Mouse (Mus musculus) mouse trophoblast stem cell (cell line): ENCODE data around the gene Fn3k.

Source experiments
- in situ Hi-C, 2 experiments: fragments of 300-500 bp; cut with MseI, MboI; formaldehyde crosslinking; loops; 2 replicates in 1 of 2; 3 replicates in 1 of 2; pipeline ENCODE4 v1.15.1; 2025

Fn3k gene

DNA sequence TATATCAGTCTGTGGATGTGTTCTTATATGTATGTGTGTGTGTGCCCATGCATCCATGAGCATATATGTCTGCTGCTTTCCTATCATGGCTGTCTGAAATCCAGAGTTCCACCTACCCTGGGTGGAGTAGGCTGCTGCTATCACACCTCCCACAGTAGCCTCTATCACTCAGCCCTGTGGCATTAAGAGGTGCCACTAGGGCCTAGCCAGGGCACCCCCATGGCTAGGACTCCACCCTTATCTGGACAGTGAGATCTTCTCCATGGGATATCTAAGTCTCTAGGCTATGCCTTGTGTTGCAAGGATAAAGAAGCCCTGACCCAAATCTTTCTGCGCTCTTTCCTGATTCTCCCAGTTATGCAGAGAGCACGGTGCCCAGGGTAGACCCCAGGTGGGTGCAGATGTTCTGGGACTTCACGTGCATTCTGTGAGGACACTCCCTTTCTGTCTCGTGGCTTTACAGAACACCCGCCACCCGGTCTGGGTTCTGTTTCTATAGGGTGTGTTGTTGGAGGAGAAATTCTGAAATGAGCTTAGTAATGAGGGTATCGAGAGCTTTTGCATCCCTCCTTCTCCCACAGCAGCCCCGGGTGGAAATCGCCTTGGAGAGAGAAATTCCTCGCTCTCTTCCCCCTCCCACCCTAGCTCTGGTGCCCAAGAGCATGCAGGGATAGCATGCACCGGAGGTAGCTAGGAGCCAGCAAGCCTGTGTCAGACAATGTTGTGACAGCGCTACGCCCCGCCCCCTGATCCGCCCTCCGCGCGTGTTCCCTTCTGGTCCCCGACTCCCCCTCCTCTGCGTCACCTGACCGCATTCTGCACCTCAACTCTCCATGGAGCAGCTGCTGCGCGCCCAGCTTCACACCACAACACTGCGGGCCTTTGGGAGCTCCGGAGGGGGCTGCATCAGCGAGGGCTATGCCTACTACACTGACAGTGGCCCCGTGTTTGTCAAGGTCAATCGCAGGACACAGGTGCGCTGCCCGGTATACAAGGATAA, at the start of gene Fn3k:
Gene Fn3k (plus strand): TSS at position 758 of the 1,000 bp plus-strand sequence.
- in situ Hi-C loops, result no loop called here

DNA sequence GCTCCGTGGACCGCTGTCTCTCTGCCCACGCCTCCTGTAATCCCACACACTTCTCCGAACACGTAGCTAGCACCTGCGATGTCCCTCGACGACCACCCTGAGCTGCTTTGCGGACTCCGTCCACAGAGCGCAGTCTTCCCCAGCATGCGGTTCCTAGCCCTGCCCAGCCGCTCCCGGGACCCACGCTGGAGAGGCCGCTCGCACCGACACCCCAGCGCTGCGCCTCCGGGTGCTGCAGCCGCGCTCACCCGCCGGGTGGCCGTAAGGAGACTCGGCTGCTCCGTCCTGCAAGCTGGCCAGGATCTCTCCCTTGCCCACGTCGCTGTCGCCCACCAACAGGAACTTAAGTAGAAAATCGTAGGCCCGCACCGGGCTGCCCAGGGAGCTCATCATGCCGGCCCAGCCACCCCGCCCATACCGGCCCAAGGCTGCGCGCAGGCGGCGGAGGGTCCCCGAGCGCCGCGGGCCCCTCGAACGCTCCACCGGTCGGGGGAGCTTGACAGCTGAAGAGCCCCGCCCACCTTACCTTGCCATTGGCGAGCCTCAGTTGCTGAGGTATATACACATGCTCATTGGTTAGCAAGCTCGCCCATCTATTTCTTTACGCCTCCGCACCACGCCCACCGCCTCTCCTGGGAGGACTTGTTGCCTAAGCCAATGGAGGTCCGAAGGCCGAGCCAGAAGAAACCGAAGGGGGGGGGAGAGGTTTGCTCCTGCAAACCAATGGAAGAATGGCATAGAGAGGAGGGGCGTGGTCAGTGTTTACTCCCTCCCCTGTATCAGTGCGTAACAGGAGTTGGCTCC, 46.8 kb upstream of the Fn3k start, which contains the start of gene Rab40b:
Gene Rab40b (minus strand): TSS at position 502 of the 804 bp plus-strand sequence.
- in situ Hi-C loops, result no loop called here

DNA sequence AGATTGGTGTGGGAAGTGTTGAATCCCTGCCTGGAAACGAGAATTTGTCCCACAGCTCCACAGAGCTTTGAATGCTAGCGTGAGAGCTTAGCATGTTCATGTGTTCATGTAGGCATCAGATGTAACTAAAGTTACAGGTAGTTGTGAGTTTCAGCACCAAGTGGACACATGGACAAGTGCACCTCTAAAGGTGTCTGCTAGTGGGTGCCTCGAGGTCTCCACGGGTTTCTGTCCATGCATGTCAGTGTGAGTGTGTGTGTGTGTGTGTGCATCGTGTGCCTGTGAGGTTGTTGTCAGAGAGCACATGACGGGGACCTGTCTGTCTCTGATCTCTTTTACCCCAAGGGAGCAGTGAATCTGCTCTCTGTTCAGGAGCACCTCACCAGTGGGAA, 46.2 kb upstream of the Fn3k start:
- in situ Hi-C loops, result no loop called here

DNA sequence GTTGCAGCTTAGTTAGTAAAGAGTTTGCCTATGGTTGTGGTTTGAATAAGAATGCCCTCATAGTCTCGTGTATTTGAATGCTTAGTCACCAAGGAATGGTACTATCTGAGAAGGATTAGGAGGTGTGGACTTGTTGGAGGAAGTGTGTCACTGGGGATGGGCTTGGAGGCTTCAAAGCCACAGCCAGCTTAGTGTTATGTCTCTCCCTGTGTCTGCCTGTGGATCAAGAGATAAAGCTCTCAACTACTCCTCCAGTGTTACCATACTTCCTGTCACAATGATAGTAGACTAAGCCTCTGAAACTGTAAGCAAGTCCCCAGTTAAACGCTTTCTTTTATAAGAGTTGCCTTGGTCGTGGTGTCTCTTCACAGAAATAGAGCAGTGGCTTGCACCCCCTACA, 43.9 kb upstream of the Fn3k start:
- in situ Hi-C loops, result no loop called here

DNA sequence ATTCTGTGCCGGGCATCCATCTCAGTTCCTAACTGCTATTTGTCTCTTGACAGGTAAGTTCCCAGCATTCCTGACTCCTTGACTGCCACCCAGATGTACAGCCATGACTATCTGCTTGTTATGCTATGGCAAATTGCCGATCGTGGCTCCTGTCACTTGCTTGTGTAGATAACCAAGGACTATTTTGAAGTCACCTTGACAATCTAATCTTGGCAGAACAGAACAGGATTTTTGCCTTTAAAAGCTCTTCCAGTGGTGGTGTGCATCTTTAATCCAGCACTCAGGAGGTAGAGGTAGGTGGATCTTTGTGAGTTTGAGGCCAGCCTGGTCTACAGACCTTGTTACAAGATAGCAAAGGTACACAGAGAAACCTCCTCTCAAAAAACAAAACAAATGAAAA, 42.3 kb upstream of the Fn3k start:
- in situ Hi-C loops, result no loop called here

DNA sequence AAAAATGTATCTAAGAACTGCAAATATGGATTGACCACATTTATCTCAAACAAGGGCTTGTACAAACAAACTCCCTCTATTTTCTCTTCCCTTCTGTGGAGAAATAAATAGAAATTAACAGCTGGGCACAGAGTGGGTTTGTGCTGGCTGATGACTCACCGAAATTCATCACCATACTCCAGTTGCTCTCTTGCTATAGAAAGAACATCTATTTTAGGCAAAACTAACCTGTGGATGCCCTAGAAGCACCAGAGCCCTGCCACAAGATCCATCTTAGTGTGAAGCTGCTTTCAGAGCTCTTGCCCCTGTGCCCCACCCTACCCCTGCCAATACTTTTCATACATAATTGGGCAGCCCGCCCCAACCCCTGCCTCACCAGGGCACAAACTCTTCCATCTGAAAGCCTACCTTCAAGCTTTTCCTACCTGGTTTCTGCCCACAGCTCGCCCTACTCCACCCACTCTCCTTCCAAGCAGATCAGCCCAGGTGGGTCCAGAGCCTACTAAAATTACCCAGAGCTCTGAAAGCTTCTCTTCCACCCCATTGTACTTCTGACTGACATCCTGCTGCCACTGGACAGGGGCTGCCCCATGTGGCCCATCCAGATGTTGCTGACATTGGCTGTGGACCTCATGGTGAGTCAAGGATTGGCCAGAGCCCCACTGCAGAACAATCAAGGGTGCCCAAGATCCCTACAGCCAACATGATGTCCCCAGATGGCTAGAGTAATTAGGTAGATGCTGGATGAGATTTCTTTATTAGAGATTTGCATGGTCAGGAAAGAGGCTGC, 27.2 kb upstream of the Fn3k start:
- in situ Hi-C loops, result no loop called here

DNA sequence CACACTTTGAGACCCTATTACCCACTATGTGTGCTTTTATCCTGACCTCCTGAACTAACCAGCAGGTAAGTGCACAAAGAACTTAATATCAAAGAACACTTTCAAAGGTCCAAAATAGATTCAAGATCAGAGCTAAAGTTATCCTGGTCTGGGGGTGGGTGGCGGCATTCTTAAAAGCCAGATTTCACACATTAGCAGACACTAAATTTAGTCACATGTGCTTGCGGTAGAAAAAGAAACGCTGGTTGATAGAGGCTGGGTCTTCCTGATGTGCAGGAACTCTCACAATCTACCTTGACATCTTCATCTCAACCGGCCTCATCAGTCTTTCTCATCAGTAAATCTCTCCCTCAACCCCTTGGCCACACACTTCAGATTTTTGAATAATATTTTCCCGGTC, 20.0 kb upstream of the Fn3k start:
- in situ Hi-C loops, result no loop called here

DNA sequence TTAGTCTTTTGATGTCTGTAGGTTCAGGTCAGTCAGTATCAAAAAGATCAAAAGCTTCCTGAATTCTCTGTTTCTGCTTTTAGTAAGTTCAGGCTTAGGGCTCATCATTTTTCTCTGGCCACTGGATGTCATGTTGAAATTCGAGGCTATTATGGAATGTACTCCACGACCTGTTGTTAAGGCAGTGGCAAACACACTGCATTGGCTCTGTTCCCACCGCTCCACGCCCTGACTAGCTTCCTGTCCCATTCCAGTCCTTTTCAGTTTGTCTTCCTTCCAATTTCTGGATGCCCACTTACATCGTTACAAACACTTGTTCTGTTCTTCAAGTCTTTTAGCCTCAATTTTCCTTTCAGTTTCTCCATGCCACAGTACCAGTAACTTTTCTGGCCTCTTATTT, 19.4 kb upstream of the Fn3k start:
- in situ Hi-C loops, result no loop called here

DNA sequence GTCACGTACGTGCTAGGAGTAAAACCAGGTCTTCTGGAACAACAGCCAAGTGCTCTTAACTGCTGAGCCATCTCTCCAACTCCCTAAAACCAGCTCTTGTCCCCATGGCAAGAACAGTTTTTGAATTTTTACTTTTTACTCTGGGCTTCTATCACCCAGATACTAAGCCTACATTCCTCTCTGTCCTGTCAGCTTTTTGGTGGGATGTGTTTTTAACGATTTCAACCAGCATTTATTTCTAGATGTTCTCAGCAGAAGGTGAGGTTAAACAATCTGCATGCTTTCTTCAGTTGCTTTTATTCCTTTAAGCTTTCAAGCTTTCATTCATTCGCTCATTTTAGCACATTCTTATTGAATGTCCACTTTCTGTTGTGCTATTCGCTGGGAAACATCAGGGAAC, 16.7 kb upstream of the Fn3k start:
- in situ Hi-C loops, result no loop called here

DNA sequence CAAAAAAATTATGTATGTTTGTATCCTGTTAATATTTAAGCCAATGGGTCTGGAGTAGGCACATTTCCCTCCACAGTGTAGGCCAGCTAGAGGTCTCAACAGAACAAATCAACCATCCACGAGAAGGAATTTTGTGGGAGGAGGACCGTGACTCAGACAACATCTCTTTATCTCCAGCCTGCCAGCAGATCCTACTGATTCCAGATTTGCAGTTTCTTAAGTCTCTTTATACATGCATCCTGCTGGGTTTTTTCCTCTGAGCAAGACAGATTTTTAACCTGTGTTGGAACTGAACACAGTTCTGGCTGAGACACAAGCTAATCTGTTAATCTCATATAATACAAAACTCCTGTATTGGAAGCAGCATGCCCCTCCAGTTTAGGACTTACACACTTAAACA, 15.8 kb upstream of the Fn3k start:
- in situ Hi-C loops, result no loop called here

DNA sequence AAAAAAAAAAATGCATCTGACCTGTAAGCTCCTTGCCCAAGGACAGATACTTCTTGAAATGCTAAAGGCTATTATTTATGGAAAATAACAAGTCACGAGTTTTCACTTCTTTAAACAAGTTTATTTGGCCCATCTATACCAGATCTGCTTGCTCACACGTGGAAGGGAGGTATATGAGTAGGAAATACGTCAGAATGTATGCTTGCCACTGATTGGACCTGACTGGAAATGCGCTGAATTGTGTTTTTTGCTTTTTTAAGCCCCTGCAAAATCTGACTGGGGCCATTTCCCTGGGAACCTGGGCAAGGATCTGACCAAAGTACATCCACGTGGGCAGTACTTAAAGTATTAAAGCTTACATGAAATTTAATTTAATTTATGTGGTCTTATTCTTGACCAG, 14.3 kb upstream of the Fn3k start:
- in situ Hi-C loops, result no loop called here

DNA sequence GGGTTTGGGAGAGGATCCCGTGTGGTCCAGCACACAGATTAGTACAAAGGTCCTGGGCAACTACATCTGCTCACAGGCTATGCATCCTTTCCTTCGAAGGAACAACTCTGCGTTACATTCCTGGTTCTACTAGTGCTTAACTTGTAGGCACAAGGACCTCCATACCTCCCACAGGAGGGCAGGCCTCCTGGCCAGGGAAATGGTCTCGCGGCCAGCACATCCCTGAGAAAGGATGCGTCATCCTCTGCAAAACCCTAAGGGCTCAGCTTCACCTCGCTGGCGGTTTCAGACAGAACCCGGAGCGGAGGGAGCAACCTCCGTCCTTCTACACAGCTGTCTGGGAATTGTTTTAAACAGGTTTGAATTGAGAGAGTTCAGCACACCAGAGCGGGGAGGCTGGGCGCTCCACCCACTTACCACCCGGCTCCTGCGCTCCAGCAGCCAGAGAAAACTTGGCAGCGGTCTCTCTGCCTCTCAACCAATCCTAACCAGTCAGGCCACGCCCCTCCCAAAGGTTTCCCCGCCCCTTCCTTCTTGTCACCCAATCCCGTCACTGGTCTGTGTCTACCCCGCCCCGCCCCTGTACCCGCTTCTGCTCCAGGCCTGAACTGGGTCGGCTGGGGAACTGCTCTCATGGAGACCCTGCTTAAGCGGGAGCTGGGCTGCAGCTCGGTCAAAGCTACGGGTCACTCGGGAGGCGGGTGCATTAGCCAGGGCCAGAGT, 13.7 kb upstream of the Fn3k start, which contains the start of gene Fn3krp:
Gene Fn3krp (plus strand): TSS at position 572 of the 723 bp plus-strand sequence.
- in situ Hi-C loops, result no loop called here

DNA sequence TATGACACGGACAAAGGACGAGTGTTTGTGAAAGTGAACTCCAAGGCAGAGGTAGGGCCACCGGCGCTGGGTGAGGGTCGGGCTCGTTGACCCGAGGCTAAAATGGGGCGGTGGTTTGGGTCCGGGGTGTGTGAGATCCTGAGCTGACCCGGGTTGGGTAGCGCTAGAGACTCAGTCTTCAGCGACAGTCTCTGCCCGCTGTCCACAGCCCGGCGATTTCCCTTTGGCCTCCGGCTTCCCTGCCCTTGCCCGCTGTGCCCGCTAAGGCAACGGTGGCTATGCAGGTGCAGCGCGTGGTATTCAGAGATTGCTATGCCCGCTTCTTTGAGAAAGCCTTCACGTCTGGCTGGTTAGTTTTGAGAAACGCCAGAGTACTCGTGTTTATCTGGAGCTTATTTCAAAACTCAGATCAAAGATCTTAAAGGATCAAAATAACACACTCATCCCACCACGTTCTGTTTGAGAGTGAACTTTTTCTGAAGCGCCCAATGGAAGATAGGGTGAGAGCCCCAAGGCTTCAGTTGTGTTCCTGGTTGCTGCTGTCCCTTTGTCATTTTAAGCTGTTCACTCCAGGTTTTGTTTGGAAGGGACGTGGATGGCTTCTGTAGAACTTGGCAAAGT, 13.1 kb upstream of the Fn3k start:
- in situ Hi-C loops, result no loop called here

DNA sequence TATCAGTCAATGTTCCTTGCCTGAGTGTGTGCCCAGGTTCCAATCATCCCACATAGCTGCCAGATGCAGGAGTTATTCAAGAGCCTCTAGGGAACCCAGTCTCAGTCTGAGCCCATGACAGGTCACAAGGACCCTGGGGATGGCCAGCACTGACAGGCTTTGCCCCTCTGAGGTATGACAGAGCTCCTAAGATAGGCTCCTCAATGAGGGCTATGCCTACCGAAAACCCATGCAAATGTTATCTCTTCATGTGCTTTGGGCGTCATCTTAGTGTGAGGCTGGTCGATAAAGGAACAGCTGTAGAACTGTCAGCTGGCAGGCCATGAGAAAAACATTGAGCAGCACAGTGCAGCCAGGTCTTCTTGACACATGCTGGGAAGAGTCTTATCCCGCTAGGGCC, 1.3 kb upstream of the Fn3k start:
- in situ Hi-C loops, result no loop called here

DNA sequence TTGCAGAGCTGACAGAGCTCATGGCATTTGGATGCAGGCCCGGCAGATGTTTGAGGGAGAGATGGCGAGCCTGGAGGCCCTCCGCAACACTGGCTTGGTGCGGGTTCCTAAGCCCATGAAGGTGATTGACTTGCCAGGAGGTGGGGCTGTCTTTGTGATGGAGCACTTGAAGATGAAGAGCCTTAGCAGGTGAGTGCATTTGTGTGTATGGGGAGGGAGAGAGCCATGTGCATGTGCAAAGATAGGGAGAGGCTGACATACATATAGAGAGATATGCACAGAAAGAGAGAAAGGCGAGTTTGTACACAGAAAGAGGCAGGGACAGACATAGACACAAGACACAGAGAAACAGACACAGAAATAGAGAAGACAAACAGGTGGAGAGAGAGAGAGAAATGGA, 2.5 kb downstream of the Fn3k start:
- in situ Hi-C loops, result no loop called here

DNA sequence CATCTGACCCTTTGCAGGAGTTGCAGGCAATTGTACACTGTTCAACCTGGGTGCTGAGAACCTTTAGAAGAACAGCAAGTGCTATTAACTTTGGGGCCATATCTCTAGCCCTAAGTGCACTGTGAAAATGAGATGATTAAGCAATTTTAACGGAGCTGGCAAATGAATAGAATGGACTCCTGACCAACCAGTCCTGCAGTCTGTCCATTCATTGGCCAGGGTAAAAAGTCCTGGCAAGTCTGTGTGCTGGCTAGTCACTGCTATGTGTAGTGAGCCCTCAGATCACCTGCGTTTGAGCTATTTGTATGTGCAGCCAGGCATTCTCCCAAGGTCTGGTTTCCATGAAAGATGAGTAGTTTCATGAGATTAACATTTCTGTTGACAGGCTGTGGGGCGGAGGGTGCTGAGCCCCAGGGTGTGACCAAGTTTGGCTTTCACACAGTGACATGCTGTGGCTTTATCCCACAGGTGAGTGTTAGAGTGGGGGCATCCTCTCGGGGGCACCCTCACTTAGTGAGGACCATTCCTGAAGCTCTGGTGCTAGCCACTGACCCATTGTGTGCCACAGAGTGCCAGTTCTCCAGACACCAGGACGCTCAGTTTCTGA, 5.1 kb downstream of the Fn3k start:
- in situ Hi-C loops, result no loop called here

DNA sequence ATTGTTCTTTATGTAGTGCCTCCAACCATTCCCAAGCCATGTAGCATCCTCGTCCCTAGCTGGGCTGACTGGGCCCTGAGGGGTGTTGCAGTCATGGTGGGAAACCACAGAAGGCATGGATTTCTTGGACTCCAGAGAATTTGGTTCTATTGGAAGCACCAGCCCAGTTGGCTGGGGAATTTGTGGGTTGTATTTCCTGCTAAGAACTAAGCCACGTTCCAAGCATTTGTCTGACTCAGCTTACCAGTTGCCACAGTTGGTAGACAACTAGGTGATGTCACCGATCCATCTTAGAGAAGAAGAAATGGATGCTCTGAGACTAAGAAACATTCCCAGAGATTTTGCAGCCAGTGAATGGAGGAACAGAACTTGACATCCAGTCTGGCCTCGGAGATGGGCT, 6.9 kb downstream of the Fn3k start:
- in situ Hi-C loops, result no loop called here

DNA sequence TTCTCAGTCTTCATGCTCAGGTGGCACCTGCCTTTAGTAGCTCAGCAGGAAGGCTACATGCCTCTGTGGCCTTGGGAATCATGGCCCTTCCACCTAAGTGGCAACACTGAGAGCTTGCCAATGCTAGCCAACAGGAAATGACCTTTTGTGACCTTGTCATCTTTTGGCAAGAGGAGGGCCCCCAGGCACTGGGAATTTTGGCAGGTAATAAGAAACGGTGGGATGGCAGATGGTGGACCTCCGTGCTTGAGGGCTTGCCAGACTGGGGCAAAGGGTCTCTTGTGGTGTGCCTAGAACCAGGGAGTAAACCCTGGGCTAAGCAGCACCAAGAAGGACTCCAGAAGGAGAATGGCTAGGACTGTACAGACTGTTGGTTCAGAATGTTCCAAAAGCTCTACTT, 7.4 kb downstream of the Fn3k start:
- in situ Hi-C loops, result no loop called here

DNA sequence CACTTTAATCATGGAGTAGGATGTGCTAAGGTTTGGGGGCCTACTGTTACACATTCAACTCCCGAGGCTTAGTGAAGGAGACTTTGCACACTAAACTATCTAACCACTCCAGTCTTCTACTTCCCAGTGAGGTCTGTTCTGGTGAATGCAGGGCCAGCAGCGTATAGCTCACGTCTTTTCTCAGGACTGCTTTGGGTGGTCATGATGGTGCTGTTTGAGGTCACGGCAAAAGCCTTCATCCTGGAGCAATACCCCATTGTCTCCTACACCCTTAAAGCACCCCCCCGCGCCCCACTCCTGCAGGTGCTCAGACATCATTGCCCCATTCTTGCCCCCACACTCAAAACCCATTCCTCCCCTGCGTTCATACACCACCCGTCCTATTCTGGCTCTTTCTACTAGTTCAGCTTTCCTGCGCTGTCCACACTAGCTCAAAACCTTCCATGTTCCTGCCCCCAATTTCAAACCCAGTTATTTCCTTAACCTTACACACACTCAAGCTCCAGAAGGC, 16.6 kb downstream of the Fn3k start:
- in situ Hi-C loops, result no loop called here
